Mouse (Mus musculus) mouse embryonic stem cell (cell line): ENCODE results near the gene Sobp.

Experiments used
- in situ Hi-C, 2 experiments: fragments of 300-500 bp; cut with MboI; formaldehyde crosslinking; loops; 1 replicate in 1 of 2; 3 replicates in 1 of 2; pipeline ENCODE4 v1.14.3; 2019 to 2020; ENCODE audit warnings: low sequenced_read_pairs in 2 of 2, low pct_unique_long_range_greater_than_20kb in 1 of 2, mixed read lengths in 1 of 2; ENCODE audit not compliant: unreplicated experiment in 1 of 2

Sobp gene

GRCm38 (mm10) chr10:43166146-43166545 is 8.2 kb downstream of the Sobp start:
- in situ Hi-C loops = no loop called here

GRCm38 (mm10) chr10:43164406-43164805 is 9.9 kb downstream of the Sobp start:
- in situ Hi-C loops = no loop called here

GRCm38 (mm10) chr10:43162318-43162717 is 12.0 kb downstream of the Sobp start:
- in situ Hi-C loops = no loop called here

GRCm38 (mm10) chr10:43159333-43159732 is 15.0 kb downstream of the Sobp start:
- in situ Hi-C loops = no loop called here

- in situ Hi-C loops = no loop called here
Observed at GRCm38 (mm10) chr10:43158917-43159316, 15.4 kb downstream of the Sobp start.

- in situ Hi-C loops = no loop called here
Observed at GRCm38 (mm10) chr10:43155046-43155560, 19.2 kb downstream of the Sobp start.

- in situ Hi-C loops = no loop called here
Observed at GRCm38 (mm10) chr10:43152643-43153042, 21.7 kb downstream of the Sobp start.

- in situ Hi-C loops = no loop called here
Observed at GRCm38 (mm10) chr10:43148456-43148855, 25.9 kb downstream of the Sobp start.

- in situ Hi-C loops = no loop called here
Observed at GRCm38 (mm10) chr10:43143173-43143572, 31.2 kb downstream of the Sobp start.

- in situ Hi-C loops = no loop called here
Observed at GRCm38 (mm10) chr10:43134027-43134426, 40.3 kb downstream of the Sobp start.

GRCm38 (mm10) chr10:43128750-43129149 is 45.6 kb downstream of the Sobp start:
- in situ Hi-C loops = no loop called here

GRCm38 (mm10) chr10:43124561-43124960 is 49.8 kb downstream of the Sobp start:
- in situ Hi-C loops = no loop called here

GRCm38 (mm10) chr10:43124156-43124555 is 50.2 kb downstream of the Sobp start:
- in situ Hi-C loops = no loop called here

GRCm38 (mm10) chr10:43123422-43123821 is 50.9 kb downstream of the Sobp start:
- in situ Hi-C loops = no loop called here

GRCm38 (mm10) chr10:43120688-43121450 is 53.5 kb downstream of the Sobp start:
- in situ Hi-C loops = no loop called here

GRCm38 (mm10) chr10:43116083-43116927 is 58.0 kb downstream of the Sobp start:
- in situ Hi-C loops = no loop called here

GRCm38 (mm10) chr10:43112296-43112695 is 62.0 kb downstream of the Sobp start:
- in situ Hi-C loops = no loop called here

GRCm38 (mm10) chr10:43106616-43107015 is 67.7 kb downstream of the Sobp start:
- in situ Hi-C loops = no loop called here

- in situ Hi-C loops = no loop called here
Observed at GRCm38 (mm10) chr10:43106196-43106595, 68.1 kb downstream of the Sobp start.
